Mouse (Mus musculus) bone marrow macrophage, adult 2 months (primary cell): ENCODE measurements around the gene Card14. TPM values are rescaled to one million over a fixed set of nuclear protein-coding genes. Genes with fewer than 3 reads are reported as not detected.

Experiments
- H3K27ac ChIP-seq: 2 replicates; pipeline ENCODE4 v1.5.1; 2012; ENCODE audit warnings: low read depth, low read length; ENCODE audit not compliant: insufficient read depth
- H3K4me1 ChIP-seq: 2 replicates; pipeline ENCODE4 v1.6.1; 2012; ENCODE audit warnings: low read length; ENCODE audit not compliant: control insufficient read depth, insufficient read depth
- H3K4me3 ChIP-seq: 2 replicates; pipeline ENCODE4 v1.5.1; 2012; ENCODE audit warnings: mild to moderate bottlenecking, low read length, moderate library complexity; ENCODE audit not compliant: insufficient read depth
- CTCF ChIP-seq: IDR thresholded peaks from 2 replicates; pipeline ENCODE4 v1.5.1; 2012; ENCODE audit warnings: low read depth, mild to moderate bottlenecking, low read length, moderate library complexity
- POLR2A ChIP-seq: IDR thresholded peaks from 2 replicates; pipeline ENCODE4 v1.6.1; 2012; ENCODE audit warnings: mild to moderate bottlenecking, low read depth, low read length, borderline replicate concordance
- polyA plus RNA-seq: library from polyadenylated mRNA; stranded (reverse); fragments of >200 nt; gene quantifications from 2 replicates; pipeline ENCODE4 v1.2.4, GENCODE M21; 2012; ENCODE audit not compliant: missing spikeins, insufficient read depth, insufficient read length

The Card14 gene
- polyA plus RNA-seq, 1 experiment = not detected

DNA sequence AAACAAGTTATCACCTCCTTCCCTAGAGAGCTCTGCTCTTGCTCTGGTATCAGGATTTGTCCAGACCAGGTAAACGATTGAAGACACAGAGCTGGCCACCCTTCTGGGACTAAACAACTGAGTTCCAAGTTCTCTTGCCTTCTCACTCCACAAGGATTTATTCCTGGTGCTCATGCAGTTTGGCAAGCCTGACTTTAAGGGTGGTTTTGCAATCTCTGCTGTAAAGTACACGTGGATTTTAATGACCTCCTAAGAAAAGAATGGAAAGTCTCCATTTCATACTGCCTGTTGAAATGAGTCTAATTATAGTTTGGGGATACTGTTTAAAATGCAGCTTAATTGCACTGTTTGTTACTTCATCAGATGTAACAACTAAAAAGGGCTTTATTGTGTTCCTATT, 6.6 kb upstream of the Card14 start:
- no peak overlapping the region for H3K4me3 ChIP-seq
- TF ChIP-seq CTCF = no peak
- TF ChIP-seq POLR2A = no peak

DNA sequence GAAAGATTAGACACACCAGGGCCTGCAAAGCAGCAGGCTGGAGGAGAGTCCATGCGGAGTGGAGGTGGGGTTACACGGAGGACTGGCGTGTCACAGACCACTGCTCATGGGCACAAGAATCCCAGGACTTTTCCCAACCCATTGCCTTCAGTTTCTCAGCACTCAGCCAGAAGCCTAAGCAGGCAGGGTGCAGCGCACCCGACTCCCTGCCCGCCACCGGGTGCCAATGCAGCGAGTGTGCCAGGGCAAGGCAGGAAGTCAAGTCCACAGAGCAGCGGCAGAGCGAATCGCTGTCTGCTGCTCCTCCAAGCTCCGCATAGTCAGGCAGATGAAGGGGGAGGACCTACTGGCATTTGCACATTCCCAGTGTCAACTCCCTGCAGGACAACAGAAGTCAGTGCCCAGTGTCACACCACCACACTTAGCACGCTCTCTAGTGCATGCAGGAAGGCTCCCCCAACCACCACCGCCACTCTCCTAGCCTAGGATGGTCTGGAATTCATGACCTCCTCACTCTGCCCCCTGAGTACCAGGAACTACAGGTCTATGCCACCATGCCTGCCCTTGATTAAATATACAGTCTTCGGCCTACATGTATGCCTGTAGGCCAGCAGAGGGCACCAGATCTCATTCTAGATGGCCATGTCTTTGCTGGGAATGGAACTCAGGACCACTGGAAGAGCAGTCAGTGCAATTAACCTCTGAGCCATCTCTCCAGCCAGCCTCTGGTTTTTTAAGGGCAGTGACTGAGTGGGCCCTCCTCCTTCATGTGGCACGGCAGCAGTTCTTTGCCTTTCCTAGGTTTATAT, 2.5 kb upstream of the Card14 start:
- no peaks in the 10 kb centered on the region for H3K4me1 ChIP-seq
- TF ChIP-seq POLR2A (no peak), CTCF (peak; percentile 79)
- H3K4me3 ChIP-seq = no peak overlapping the region
- H3K27ac ChIP-seq = no peak overlapping the region

More for the DNA sequence above, 6.6 kb upstream of the Card14 start:
- H3K27ac ChIP-seq = no peak overlapping the region
- H3K4me1 ChIP-seq = peaks cover 5% of the 10 kb centered on the region; the same call in 1 of the 2 replicates

- Histone ChIP-seq H3K27ac (no peak overlapping the region), H3K4me3 (no peak overlapping the region), H3K4me1 (no peaks in the 10 kb centered on the region)
- TF ChIP-seq CTCF = no peak
- no peak for TF ChIP-seq POLR2A
Observed at GRCm38 (mm10) chr11:119306762-119307657, 558 bp upstream of the Card14 start.

DNA sequence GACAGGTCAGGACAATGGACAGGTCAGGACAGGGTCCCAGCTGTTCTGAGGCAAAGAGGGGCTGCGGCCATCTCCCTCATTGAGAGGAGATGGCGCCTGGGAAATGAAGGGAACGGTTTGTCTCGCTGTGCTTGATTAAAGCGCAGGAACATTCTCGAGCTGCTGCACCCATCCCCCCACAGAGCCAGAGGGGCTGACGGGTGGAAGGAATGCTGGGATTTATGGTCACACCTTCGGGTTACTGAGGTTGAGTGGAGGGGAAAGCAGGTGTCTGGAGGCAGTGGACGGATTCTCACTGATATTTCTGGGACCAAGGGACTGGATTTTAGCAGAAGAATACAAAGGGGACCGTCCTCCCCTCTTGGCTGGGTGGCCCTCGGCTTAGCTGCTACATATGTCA, 348 bp downstream of the Card14 start:
- H3K4me1 ChIP-seq = no peaks in the 10 kb centered on the region
- H3K4me3 ChIP-seq = no peak overlapping the region
- H3K27ac ChIP-seq = no peak overlapping the region
- TF ChIP-seq POLR2A = no peak

- H3K27ac ChIP-seq = no peak overlapping the region
- H3K4me1 ChIP-seq = peaks cover 14% of the 10 kb centered on the region
- no peak for TF ChIP-seq POLR2A
- TF ChIP-seq CTCF = no peak
- no peak overlapping the region for H3K4me3 ChIP-seq
Observed at GRCm38 (mm10) chr11:119310621-119311020, 3.1 kb downstream of the Card14 start.

DNA sequence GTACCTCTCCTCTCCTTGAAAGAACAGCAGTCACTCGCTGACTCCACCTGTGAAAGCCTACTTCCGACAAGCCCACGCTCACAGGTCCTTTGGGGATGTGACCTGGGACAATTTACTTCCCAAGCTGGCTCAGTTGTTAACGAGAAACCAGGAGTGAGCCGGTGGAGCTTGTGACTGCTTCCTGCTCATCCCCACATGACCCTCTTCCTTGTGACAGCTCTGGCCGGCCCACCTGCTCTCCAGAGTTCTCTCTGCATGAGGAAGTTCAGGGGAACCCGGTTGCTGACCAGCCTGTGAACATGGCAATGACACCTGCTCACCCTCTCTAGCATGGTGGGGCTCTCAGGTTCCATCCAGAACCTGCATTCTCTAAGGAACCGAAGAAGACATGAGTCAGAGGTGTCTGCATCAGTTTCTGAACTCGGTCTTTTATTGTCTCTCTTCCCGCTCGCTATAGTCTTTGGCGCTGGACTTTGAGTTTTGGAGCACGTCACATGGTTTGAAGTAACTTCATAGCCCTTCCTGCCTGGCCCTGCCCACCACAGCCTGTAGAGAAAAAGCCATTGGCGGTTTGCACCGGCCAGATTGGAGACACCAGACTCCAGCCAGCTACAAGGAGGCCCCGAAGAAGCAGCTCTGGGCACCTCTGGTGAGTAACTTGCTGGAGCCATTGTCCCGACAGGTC, 6.8 kb downstream of the Card14 start:
- Histone ChIP-seq H3K4me1 (peaks cover 14% of the 10 kb centered on the region), H3K27ac (no peak overlapping the region), H3K4me3 (no peak overlapping the region)
- TF ChIP-seq POLR2A = no peak
- TF ChIP-seq CTCF = no peak

DNA sequence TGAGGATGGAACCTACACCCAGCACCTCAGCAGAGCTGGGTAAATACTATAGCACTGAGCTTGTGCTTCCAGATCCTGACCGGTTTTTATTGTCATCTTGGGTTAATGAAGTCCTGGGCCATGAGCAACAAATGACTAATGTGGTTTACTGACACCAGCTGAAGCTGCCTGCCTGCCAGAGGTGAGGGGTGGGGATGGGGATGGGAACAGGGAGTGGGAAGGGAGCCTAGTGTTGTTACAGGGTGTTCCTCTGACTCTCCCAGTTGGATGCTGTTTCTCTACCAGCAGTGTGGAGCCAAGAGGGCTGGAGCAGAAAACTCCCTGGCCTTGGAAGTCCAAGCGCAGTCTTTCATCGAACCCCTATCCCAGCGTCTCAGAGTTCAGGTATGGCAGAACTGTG, 9.2 kb downstream of the Card14 start:
- Histone ChIP-seq H3K4me1 (peaks cover 14% of the 10 kb centered on the region), H3K4me3 (no peak overlapping the region), H3K27ac (no peak overlapping the region)
- TF ChIP-seq CTCF (no peak), POLR2A (no peak)

- TF ChIP-seq POLR2A = no peak
- TF ChIP-seq CTCF = no peak
- no peak overlapping the region for H3K4me3 ChIP-seq
- H3K27ac ChIP-seq = no peak overlapping the region
- no peaks in the 10 kb centered on the region for H3K4me1 ChIP-seq
Observed at GRCm38 (mm10) chr11:119322521-119322920, 15.0 kb downstream of the Card14 start.

GRCm38 (mm10) chr11:119325068-119325467, 17.5 kb downstream of the Card14 start:
- TF ChIP-seq CTCF = peak; percentile 37; the same call in 1 of the 2 replicates
- no peak for TF ChIP-seq POLR2A
- no peak overlapping the region for H3K4me3 ChIP-seq
- no peaks in the 10 kb centered on the region for H3K4me1 ChIP-seq
- H3K27ac ChIP-seq = no peak overlapping the region

DNA sequence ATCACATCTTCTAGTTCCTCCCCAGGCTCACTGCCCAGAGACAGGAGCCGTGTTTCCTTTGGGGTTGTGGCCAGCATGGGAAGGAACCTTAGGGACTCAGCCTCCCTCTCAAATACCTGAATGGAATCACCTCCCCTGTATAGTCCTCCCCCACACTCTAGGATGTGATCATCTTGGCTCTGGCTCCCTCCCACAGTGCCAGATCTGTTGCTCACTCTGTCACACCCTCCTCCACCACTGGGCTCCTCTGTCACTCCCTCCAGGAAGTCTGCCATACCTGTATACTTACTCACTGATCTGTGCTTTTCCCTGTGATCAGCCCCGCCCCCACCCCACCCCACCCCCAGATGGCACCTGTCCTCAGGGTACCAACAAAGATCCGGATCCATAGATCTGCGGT, 23.0 kb downstream of the Card14 start:
- no peak for TF ChIP-seq CTCF
- no peak for TF ChIP-seq POLR2A
- H3K4me1 ChIP-seq = no peaks in the 10 kb centered on the region
- no peak overlapping the region for H3K27ac ChIP-seq
- no peak overlapping the region for H3K4me3 ChIP-seq

DNA sequence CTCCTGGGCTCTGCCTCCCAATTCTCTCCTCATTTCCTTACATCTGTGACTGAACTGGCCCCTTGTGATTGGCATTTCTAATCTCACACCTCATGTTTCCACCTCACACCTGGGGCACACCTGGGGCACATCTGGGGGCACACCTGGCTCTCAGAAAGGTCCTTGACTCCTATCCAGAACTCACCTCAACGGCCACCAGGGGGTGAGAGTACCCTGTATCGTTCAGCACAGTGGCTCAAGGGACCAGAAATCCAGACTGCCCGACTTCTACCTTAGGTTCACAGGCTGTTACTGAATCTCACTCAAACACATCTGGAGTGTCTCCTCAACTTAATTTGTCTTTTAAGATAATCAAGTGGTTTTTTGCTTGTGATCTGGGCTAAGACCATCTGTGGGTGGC, 24.4 kb downstream of the Card14 start:
- no peak overlapping the region for H3K4me3 ChIP-seq
- TF ChIP-seq CTCF (no peak), POLR2A (no peak)
- H3K27ac ChIP-seq = no peak overlapping the region
- H3K4me1 ChIP-seq = no peaks in the 10 kb centered on the region
